Mouse (Mus musculus): ENCODE results near the gene Tob1. TPM values are rescaled to one million over a fixed set of nuclear protein-coding genes. Genes with fewer than 3 reads are reported as not detected.

Gene Tob1
- polyA plus RNA-seq, 1 experiment, result 6.4 TPM

DNA sequence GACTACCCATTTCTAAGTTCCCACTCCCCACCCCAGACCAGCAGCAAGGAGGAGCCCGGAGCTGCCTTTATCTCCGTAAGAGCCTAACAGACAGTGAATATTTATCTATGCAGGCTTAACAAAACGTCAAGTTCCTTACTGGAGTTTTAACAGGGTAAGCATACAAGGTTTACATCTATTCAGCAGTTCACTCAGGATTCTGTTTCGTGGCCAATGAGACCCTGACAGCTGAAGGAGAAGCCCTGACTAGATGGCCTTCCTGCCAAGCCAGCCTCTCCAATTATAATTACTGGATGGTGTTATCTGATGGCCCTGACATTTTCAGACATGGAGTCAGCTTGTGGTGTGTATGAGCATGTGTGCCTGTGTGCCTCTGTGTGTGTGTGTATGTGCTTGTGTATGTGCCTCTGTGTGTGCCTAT lies 37.5 kb upstream of the Tob1 start:
- whole genome bisulfite sequencing, result 64% methylated on average over 4 of the region's 4 CpGs
- TF ChIP-seq CTCF (IDR thresholded peaks at IDR 0.05; ENCODE audit: control insufficient read depth, insufficient read depth, low read length) (no peak), POLR2A (IDR thresholded peaks at IDR 0.05; ENCODE audit: borderline replicate concordance, control insufficient read depth, low read depth, low read length) (no peak)
- Histone ChIP-seq H3K4me3 (replicated peaks; ENCODE audit: control insufficient read depth, low read depth, low read length) (no peak overlapping the region), H3K4me1 (ENCODE audit: control insufficient read depth, insufficient read depth, low read length) (peaks cover 6% of the 10 kb centered on the region; the same call in 1 of the 2 replicates), H3K27ac (ENCODE audit: control insufficient read depth, insufficient read depth, low read depth, low read length, poor library complexity) (no peak overlapping the region)

DNA sequence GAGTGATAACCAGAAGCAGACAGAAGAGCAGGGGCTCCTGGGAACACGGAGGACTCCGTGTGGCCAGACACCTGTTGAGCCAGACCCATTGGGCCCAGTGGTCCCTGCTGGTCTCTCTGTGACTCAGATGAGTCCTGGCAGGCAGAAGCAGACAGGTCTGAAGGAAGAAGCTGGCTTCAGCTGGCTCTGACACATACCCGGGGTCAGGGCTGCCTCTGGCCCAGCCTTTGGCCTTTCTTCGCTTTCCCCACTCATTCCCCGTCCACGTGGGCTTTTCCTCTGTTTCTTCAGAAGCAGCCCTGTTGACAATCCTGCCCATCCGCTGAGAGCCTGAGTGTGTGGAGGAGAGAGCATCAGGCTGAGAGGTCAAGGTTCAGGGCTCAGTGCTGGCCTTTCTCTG lies 36.0 kb upstream of the Tob1 start:
- no peak for TF ChIP-seq POLR2A (IDR thresholded peaks at IDR 0.05; ENCODE audit: borderline replicate concordance, control insufficient read depth, low read depth, low read length)
- TF ChIP-seq CTCF (IDR thresholded peaks at IDR 0.05; ENCODE audit: control insufficient read depth, insufficient read depth, low read length), result no peak
- Histone ChIP-seq H3K27ac (ENCODE audit: control insufficient read depth, insufficient read depth, low read depth, low read length, poor library complexity) (no peak overlapping the region), H3K4me1 (ENCODE audit: control insufficient read depth, insufficient read depth, low read length) (peaks cover 6% of the 10 kb centered on the region; the same call in 1 of the 2 replicates), H3K4me3 (replicated peaks; ENCODE audit: control insufficient read depth, low read depth, low read length) (no peak overlapping the region)
- WGBS, result 90% methylated on average over 7 of the region's 7 CpGs

DNA sequence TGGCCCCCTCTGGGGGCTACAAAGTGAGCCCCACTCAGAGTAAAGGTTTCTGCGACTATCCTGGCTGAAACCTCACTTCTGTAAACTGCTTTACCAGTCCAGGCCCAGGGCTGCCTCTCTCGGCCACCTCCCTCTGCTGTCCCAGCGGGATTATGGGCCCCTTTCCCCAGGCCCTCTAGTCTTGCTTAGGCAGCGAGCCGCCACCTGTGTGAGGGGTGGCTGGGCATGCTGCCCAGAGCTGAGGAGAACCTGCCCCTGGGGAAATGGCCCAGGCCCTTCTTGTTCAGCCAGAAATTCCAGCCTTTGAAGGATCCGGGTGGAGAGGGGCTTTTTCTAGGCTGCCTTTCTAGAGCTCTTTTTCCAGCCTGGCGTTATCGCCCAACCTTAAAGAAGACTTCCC lies 35.6 kb upstream of the Tob1 start:
- Histone ChIP-seq H3K4me3 (replicated peaks; ENCODE audit: control insufficient read depth, low read depth, low read length) (no peak overlapping the region), H3K4me1 (ENCODE audit: control insufficient read depth, insufficient read depth, low read length) (peaks cover 3% of the 10 kb centered on the region; the same call in 1 of the 2 replicates), H3K27ac (ENCODE audit: control insufficient read depth, insufficient read depth, low read depth, low read length, poor library complexity) (no peak overlapping the region)
- TF ChIP-seq POLR2A (IDR thresholded peaks at IDR 0.05; ENCODE audit: borderline replicate concordance, control insufficient read depth, low read depth, low read length) (no peak), CTCF (IDR thresholded peaks at IDR 0.05; ENCODE audit: control insufficient read depth, insufficient read depth, low read length) (no peak)
- WGBS, result 77% methylated on average over 8 of the region's 8 CpGs

DNA sequence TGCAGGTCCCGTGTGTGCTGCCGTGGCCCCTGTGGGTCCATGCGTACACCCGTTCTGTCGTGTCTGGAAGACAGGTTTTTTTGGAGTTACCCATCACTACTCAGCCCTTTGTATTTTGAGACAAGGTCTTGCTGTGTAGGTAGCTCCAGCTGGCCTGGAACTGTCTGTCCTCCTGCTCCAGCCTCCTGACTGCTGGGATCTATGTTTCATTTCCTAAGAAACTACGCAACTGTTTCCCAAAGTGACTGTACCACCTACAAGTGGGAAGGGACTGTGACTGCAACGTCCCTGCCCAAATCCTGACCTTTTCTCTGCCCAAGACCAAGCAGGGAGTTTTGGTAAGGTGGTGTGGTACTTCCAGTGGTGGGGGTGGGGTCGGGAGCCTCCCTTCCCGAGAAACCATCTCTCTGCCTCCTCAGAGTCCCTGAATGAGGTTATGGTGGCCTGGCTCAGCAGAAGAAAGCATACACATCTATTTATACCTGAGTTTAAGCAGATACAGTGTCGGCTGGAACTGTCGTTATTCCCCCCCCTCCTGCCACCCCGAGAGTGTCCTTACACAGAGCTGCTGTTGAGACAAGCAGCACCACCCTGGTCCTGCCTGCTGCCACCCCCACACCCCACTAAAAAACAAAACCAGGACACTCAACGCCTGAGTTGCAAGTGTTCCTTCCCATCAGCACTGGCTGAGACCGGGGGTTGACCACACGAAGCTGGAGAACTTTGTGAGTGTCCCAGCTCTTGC lies 33.2 kb upstream of the Tob1 start:
- H3K4me3 ChIP-seq (replicated peaks; ENCODE audit: control insufficient read depth, low read depth, low read length), result no peak overlapping the region
- no peak overlapping the region for H3K27ac ChIP-seq (ENCODE audit: control insufficient read depth, insufficient read depth, low read depth, low read length, poor library complexity)
- peaks cover 1% of the 10 kb centered on the region; the same call in 1 of the 2 replicates for H3K4me1 ChIP-seq (ENCODE audit: control insufficient read depth, insufficient read depth, low read length)
- 78% methylated on average over 15 of the region's 15 CpGs for WGBS
- no peak for TF ChIP-seq POLR2A (IDR thresholded peaks at IDR 0.05; ENCODE audit: borderline replicate concordance, control insufficient read depth, low read depth, low read length)

DNA sequence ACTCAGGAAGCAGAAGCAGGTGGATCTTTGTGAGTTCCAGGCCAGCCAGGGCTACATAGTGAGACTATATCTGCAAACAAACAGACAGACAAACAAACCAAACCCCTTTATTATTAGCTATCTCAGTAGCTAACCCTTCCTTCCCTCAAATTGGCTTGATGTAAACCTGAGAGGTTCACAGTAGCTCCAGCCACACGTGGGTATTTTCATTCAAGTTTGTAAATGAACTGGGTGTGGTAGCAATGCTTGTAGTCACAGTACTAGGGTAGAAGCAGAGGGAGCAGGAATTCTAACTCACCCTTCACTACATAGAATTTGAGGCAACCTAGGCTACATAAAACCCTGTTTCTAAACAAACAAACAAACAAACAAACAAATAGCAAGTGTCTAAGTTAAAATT lies 31.5 kb upstream of the Tob1 start:
- TF ChIP-seq CTCF (IDR thresholded peaks at IDR 0.05; ENCODE audit: control insufficient read depth, insufficient read depth, low read length) (no peak), POLR2A (IDR thresholded peaks at IDR 0.05; ENCODE audit: borderline replicate concordance, control insufficient read depth, low read depth, low read length) (no peak)
- Histone ChIP-seq H3K4me1 (ENCODE audit: control insufficient read depth, insufficient read depth, low read length) (no peaks in the 10 kb centered on the region), H3K4me3 (replicated peaks; ENCODE audit: control insufficient read depth, low read depth, low read length) (no peak overlapping the region), H3K27ac (ENCODE audit: control insufficient read depth, insufficient read depth, low read depth, low read length, poor library complexity) (no peak overlapping the region)
- 18% methylated on average over 1 of the region's 1 CpGs for WGBS

DNA sequence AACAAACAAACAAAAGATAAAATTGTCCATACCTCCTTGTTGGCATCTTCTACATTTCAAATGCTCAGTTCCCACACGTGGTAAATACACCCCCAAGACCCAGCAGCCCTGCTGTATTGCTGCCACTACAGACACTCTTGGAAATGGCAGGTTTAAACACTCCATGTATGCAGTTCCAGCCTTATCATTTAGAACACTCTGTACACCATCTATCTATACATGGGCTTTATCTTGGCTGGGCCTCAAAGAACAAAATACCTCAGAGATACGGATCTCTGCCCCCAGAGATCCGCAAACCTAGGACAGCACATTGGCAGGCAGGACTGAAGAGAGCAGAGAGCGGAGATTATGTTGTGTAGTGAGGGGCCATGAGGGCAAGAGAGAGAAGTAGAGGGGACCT lies 31.1 kb upstream of the Tob1 start:
- no peak for TF ChIP-seq POLR2A (IDR thresholded peaks at IDR 0.05; ENCODE audit: borderline replicate concordance, control insufficient read depth, low read depth, low read length)
- no peak for TF ChIP-seq CTCF (IDR thresholded peaks at IDR 0.05; ENCODE audit: control insufficient read depth, insufficient read depth, low read length)
- no peak overlapping the region for H3K27ac ChIP-seq (ENCODE audit: control insufficient read depth, insufficient read depth, low read depth, low read length, poor library complexity)
- 74% methylated on average over 4 of the region's 4 CpGs for WGBS
- no peaks in the 10 kb centered on the region for H3K4me1 ChIP-seq (ENCODE audit: control insufficient read depth, insufficient read depth, low read length)
- H3K4me3 ChIP-seq (replicated peaks; ENCODE audit: control insufficient read depth, low read depth, low read length), result no peak overlapping the region

DNA sequence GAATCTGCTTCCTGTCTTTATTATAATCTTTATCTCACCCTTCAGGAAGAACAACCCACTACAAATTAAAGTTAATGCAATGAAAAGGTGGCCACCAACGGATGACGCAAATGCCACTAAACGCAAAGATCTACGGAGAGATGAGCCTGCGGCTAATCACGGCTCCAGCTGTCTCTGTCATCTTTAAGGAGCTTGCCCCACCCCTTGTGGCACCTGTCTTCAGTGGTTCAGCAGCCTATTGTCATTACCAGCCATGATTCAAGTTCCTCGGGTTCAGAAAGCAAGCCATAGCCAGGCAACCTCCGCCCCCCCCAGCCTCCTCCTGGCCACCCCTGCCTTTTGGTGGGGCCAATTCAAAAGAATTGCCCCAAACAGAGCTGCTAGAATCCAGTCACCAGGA lies 29.6 kb upstream of the Tob1 start:
- H3K4me1 ChIP-seq (ENCODE audit: control insufficient read depth, insufficient read depth, low read length), result no peaks in the 10 kb centered on the region
- H3K27ac ChIP-seq (ENCODE audit: control insufficient read depth, insufficient read depth, low read depth, low read length, poor library complexity), result no peak overlapping the region
- WGBS, result 78% methylated on average over 8 of the region's 8 CpGs
- TF ChIP-seq POLR2A (IDR thresholded peaks at IDR 0.05; ENCODE audit: borderline replicate concordance, control insufficient read depth, low read depth, low read length), result no peak
- no peak for TF ChIP-seq CTCF (IDR thresholded peaks at IDR 0.05; ENCODE audit: control insufficient read depth, insufficient read depth, low read length)
- no peak overlapping the region for H3K4me3 ChIP-seq (replicated peaks; ENCODE audit: control insufficient read depth, low read depth, low read length)

DNA sequence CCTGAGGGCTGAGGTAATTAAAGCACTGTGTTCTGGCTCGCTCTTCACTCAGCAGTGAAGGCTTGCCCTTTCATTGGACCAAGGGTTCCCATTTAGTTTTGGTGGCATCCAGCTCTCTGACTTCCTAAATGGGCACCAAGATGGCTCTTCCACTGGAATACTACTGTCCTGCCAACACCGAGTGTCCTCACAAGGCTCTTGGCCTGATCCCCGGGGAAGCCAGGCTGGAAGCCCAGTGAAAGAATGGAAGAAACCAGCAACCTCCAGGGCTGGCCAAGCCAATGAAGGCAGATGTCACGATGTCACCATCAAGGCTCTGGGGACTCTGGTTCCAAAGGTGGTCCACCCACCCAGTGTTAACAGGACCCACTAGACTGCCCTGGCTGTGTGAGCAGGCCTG lies 28.5 kb upstream of the Tob1 start:
- Histone ChIP-seq H3K4me1 (ENCODE audit: control insufficient read depth, insufficient read depth, low read length) (no peaks in the 10 kb centered on the region), H3K27ac (ENCODE audit: control insufficient read depth, insufficient read depth, low read depth, low read length, poor library complexity) (no peak overlapping the region), H3K4me3 (replicated peaks; ENCODE audit: control insufficient read depth, low read depth, low read length) (no peak overlapping the region)
- WGBS, result 86% methylated on average over 4 of the region's 4 CpGs
- no peak for TF ChIP-seq CTCF (IDR thresholded peaks at IDR 0.05; ENCODE audit: control insufficient read depth, insufficient read depth, low read length)
- no peak for TF ChIP-seq POLR2A (IDR thresholded peaks at IDR 0.05; ENCODE audit: borderline replicate concordance, control insufficient read depth, low read depth, low read length)

DNA sequence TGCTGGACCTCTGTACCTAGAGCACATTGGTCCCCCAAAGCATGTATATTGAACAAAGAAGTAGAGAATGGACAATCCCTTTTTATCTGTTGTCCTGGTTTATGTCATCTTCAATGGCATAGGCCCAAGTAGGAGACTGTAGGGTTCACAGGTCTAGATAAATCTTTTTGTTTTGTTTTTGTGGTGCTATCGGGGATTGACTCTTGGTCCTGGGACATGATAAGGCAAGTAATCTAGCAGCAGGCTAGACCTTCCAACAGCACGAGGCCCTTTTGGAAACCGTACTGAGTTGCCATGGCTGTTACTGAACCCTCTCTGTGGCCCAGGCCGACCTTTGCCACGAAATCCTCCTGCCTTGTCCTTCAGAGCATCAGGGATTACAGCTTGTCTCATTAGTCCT lies 28.1 kb upstream of the Tob1 start:
- TF ChIP-seq POLR2A (IDR thresholded peaks at IDR 0.05; ENCODE audit: borderline replicate concordance, control insufficient read depth, low read depth, low read length), result no peak
- no peak for TF ChIP-seq CTCF (IDR thresholded peaks at IDR 0.05; ENCODE audit: control insufficient read depth, insufficient read depth, low read length)
- H3K27ac ChIP-seq (ENCODE audit: control insufficient read depth, insufficient read depth, low read depth, low read length, poor library complexity), result no peak overlapping the region
- WGBS, result 69% methylated on average over 5 of the region's 5 CpGs

More for the DNA sequence above, 28.1 kb upstream of the Tob1 start:
- no peaks in the 10 kb centered on the region for H3K4me1 ChIP-seq (ENCODE audit: control insufficient read depth, insufficient read depth, low read length)
- no peak overlapping the region for H3K4me3 ChIP-seq (replicated peaks; ENCODE audit: control insufficient read depth, low read depth, low read length)
